Mouse (Mus musculus): ENCODE measurements around the gene Cachd1. TPM values are rescaled to one million over a fixed set of nuclear protein-coding genes. Genes with fewer than 3 reads are reported as not detected.

Cachd1 gene
- polyA plus RNA-seq, 1 experiment from 2014 or later, result 12.1 TPM

DNA sequence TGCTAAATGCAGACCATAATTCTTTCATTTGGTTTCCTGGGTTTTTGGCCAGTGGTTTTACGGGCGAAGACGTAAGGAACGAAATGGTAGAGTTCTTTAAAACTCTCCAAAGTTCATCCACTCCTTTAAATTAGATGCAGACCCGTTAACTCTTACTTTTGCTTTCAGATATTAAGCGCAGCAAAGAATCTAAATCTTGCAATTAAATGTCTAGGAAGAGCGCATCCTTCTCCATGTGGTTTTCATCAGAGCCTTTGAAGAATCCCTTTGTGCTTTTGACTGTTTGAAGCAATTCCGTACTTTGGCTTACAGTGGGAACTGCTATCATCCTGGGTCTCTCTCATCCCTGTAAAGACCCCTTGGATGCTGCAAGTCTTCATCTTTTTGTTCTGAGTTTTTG, 187.3 kb downstream of the Cachd1 start:
- 87% methylated on average over 8 of the region's 8 CpGs for WGBS
- no peaks in the 10 kb centered on the region; the same call in 1 of the 2 replicates for H3K36me3 ChIP-seq (ENCODE audit: control insufficient read depth, insufficient read depth, low read length)
- no peak overlapping the region for H3K9ac ChIP-seq (ENCODE audit: low read depth, low read length)
- H3K27me3 ChIP-seq (replicated peaks; ENCODE audit: control insufficient read depth, insufficient read depth, low read length), result no peaks in the 10 kb centered on the region
- ATAC-seq (replicated peaks; ENCODE audit: low FRiP score), result no peak
- no peaks in the 10 kb centered on the region for H3K4me1 ChIP-seq (replicated peaks; ENCODE audit: control insufficient read depth, insufficient read depth, low read length)
- no peak overlapping the region for H3K27ac ChIP-seq (ENCODE audit: low read depth, low read length)
- no peak for DNase-seq (ENCODE audit: low spot score)
- no peak overlapping the region for H3K4me3 ChIP-seq (ENCODE audit: low read depth, low read length)
- no peak overlapping the region for H3K4me2 ChIP-seq
- H3K9me3 ChIP-seq (ENCODE audit: control insufficient read depth, low read length), result no peaks in the 10 kb centered on the region

DNA sequence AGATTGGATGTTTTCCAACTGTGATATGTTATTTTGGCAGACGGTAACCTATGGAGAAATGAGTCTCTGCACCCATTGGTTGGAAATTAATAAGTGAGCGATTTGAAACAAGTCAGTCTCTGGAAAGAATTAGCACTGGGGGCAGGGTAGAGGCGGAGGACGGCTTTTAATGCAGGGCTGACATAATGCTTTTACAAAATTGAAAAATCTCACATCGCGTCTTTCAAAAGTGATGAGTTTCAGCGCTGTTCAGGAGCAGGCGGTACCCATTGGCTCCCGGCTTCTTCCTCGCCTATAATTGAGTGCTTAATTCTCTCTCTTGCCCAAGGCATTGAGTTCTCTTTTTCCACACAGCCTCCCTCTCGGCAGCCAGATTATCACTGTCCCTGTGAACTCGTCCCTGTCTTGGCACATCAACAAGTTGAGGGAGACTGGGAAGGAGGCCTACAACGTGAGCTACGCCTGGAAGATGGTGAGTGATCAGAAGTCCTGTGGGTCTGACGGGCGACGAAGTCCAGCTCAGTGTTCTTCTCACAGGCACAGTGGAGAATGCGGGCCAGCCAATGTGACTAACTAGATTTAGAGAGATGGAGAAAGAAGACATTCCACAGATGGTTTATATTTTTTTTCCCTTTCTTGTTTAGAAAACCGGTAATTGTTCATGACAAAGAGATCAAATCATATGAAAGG, 191.4 kb downstream of the Cachd1 start:
- no peaks in the 10 kb centered on the region for H3K4me1 ChIP-seq (replicated peaks; ENCODE audit: control insufficient read depth, insufficient read depth, low read length)
- H3K36me3 ChIP-seq (ENCODE audit: control insufficient read depth, insufficient read depth, low read length), result no peaks in the 10 kb centered on the region; the same call in 1 of the 2 replicates
- no peak overlapping the region for H3K4me3 ChIP-seq (ENCODE audit: low read depth, low read length)
- whole genome bisulfite sequencing, result 78% methylated on average over 19 of the region's 19 CpGs
- no peak overlapping the region for H3K27ac ChIP-seq (ENCODE audit: low read depth, low read length)
- no peaks in the 10 kb centered on the region for H3K27me3 ChIP-seq (replicated peaks; ENCODE audit: control insufficient read depth, insufficient read depth, low read length)
- no peak for DNase-seq (ENCODE audit: low spot score)
- ATAC-seq (replicated peaks; ENCODE audit: low FRiP score), result no peak
- no peak overlapping the region for H3K4me2 ChIP-seq
- H3K9me3 ChIP-seq (ENCODE audit: control insufficient read depth, low read length), result no peaks in the 10 kb centered on the region
- H3K9ac ChIP-seq (ENCODE audit: low read depth, low read length), result no peak overlapping the region

DNA sequence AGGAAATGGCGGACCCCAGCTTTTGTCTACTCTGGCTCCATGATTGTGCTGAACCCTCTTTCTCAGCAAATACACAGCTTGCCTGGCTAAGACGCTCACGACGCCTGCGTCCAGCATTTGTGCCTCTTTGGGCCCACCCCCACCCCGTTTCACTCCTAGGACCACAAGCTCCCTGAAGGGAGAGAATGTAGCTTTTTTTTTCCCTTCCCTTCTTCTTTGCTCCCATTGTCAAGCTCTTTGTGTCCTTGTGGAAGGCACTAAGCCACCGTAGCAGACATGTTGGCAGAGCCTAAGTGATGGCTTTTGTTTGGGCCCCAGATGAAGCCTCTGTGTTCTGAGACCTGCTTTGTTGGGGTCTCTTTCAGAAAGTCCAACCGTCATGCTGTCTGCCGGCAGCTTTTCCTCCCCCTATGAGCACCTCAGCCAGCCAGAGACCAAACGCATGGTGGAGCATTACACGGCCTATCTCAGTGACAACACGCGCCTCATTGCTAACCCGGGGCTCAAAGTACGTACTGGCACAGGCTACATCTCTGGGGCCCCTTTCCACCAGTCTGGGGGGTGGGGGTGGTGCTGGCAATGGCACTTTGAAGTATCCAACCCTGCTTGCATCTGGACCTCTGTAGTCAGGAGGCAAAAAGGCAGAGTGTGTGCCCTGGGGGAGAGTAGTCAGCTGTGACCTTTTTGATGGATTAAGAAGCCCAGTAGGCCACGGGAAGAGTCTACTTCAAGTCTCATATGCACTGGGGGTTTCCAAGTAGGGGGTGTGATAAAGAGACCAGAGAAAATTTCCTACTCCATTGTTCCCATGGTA, 197.4 kb downstream of the Cachd1 start:
- Histone ChIP-seq H3K27ac (ENCODE audit: low read depth, low read length) (no peak overlapping the region), H3K9me3 (ENCODE audit: control insufficient read depth, low read length) (no peaks in the 10 kb centered on the region), H3K9ac (ENCODE audit: low read depth, low read length) (no peak overlapping the region), H3K4me1 (replicated peaks; ENCODE audit: control insufficient read depth, insufficient read depth, low read length) (no peaks in the 10 kb centered on the region), H3K4me3 (ENCODE audit: low read depth, low read length) (no peak overlapping the region), H3K27me3 (replicated peaks; ENCODE audit: control insufficient read depth, insufficient read depth, low read length) (no peaks in the 10 kb centered on the region), H3K36me3 (ENCODE audit: control insufficient read depth, insufficient read depth, low read length) (no peaks in the 10 kb centered on the region), H3K4me2 (no peak overlapping the region)
- no peak for DNase-seq (ENCODE audit: low spot score)
- WGBS, result 90% methylated on average over 16 of the region's 16 CpGs
- ATAC-seq (replicated peaks; ENCODE audit: low FRiP score), result no peak

DNA sequence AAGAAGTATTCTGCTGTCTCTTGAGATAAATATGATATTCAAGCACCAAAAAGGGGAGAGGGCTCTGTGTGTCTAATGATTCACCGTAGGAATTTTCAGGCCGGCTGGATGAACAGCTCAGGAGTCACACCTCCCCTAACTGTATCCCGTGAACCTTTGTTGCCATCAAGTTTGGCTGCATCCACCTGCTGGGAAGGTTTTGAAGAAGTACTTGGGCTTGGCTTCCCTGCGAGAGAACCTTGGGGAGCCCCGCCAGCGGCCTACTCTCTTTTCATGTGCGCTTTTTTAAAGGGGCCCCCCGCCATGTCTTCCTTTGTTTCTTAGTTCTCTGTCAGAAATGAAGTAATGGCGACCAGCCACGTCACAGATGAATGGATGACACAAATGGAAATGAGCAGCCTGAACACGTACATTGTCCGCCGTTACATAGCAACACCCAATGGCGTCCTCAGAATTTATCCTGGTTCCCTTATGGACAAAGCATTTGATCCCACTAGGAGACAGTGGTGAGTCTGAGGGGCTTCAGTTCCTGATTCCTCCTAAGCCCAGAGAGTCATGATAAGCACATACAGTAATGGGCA, 198.1 kb downstream of the Cachd1 start:
- Histone ChIP-seq H3K4me1 (replicated peaks; ENCODE audit: control insufficient read depth, insufficient read depth, low read length) (no peaks in the 10 kb centered on the region), H3K36me3 (ENCODE audit: control insufficient read depth, insufficient read depth, low read length) (no peaks in the 10 kb centered on the region), H3K9me3 (ENCODE audit: control insufficient read depth, low read length) (no peaks in the 10 kb centered on the region), H3K27ac (ENCODE audit: low read depth, low read length) (no peak overlapping the region), H3K9ac (ENCODE audit: low read depth, low read length) (no peak overlapping the region), H3K27me3 (replicated peaks; ENCODE audit: control insufficient read depth, insufficient read depth, low read length) (no peaks in the 10 kb centered on the region), H3K4me3 (ENCODE audit: low read depth, low read length) (no peak overlapping the region), H3K4me2 (no peak overlapping the region)
- 91% methylated on average over 14 of the region's 14 CpGs for WGBS
- DNase-seq (ENCODE audit: low spot score), result no peak
- no peak for ATAC-seq (replicated peaks; ENCODE audit: low FRiP score)

DNA sequence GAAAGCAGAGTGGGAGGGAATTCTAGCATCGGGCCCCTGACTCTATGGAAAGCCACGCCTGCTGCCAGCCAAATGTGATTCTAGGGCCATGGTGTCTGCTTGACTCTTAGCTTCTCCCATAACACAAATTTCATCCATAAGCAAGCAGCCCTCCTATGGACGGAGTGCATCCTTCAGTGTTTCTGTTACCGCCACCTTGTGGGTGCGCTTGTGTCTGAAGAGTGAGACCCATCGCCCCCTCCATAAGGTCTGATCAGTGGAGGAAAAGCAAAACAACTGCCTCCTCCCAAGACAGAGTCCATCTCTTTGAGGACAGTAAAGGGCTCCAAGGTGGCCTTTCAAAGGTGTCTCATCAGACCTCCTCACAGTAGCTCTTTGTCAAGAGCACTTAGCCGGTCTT, 201.0 kb downstream of the Cachd1 start:
- WGBS, result 89% methylated on average over 7 of the region's 7 CpGs

DNA sequence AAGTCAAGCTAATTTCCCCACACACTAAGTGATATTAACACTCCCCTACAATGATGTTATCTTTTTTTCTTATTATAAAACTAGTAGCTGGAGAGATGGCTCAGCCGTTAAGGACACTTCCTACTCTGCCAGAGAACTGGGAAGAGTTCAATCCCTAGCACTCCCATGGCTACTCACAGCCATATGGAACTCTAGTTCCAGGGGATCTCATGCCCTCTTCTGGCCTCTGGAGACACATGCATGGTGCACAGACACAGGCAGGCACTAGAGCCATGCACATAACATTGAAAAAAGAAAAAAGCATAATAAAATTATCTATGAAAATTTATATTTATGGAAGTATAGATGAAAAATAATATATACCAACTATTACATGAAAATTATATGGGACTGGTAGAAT, 210.7 kb downstream of the Cachd1 start:
- Histone ChIP-seq H3K27ac (ENCODE audit: low read depth, low read length) (no peak overlapping the region), H3K4me1 (replicated peaks; ENCODE audit: control insufficient read depth, insufficient read depth, low read length) (peaks cover 1% of the 10 kb centered on the region; the same call in 1 of the 2 replicates), H3K4me2 (no peak overlapping the region), H3K36me3 (ENCODE audit: control insufficient read depth, insufficient read depth, low read length) (0 out of 2 replicates have a peak, but pooled peaks cover 2% of the 10 kb centered on the region), H3K9ac (ENCODE audit: low read depth, low read length) (no peak overlapping the region), H3K4me3 (ENCODE audit: low read depth, low read length) (no peak overlapping the region), H3K27me3 (replicated peaks; ENCODE audit: control insufficient read depth, insufficient read depth, low read length) (no peaks in the 10 kb centered on the region), H3K9me3 (ENCODE audit: control insufficient read depth, low read length) (no peaks in the 10 kb centered on the region)
- no peak for DNase-seq (ENCODE audit: low spot score)
- 74% methylated on average over 1 of the region's 1 CpGs for WGBS
- ATAC-seq (replicated peaks; ENCODE audit: low FRiP score), result no peak

More for the DNA sequence above, 201.0 kb downstream of the Cachd1 start:
- no peaks in the 10 kb centered on the region for H3K9me3 ChIP-seq (ENCODE audit: control insufficient read depth, low read length)
- ATAC-seq (replicated peaks; ENCODE audit: low FRiP score) (no peak), DNase-seq (ENCODE audit: low spot score) (no peak)
- no peak overlapping the region for H3K4me3 ChIP-seq (ENCODE audit: low read depth, low read length)
- no peaks in the 10 kb centered on the region for H3K4me1 ChIP-seq (replicated peaks; ENCODE audit: control insufficient read depth, insufficient read depth, low read length)
- H3K9ac ChIP-seq (ENCODE audit: low read depth, low read length), result no peak overlapping the region
- no peak overlapping the region for H3K4me2 ChIP-seq
- no peak overlapping the region for H3K27ac ChIP-seq (ENCODE audit: low read depth, low read length)
- H3K27me3 ChIP-seq (replicated peaks; ENCODE audit: control insufficient read depth, insufficient read depth, low read length), result no peaks in the 10 kb centered on the region
- H3K36me3 ChIP-seq (ENCODE audit: control insufficient read depth, insufficient read depth, low read length), result no peaks in the 10 kb centered on the region

DNA sequence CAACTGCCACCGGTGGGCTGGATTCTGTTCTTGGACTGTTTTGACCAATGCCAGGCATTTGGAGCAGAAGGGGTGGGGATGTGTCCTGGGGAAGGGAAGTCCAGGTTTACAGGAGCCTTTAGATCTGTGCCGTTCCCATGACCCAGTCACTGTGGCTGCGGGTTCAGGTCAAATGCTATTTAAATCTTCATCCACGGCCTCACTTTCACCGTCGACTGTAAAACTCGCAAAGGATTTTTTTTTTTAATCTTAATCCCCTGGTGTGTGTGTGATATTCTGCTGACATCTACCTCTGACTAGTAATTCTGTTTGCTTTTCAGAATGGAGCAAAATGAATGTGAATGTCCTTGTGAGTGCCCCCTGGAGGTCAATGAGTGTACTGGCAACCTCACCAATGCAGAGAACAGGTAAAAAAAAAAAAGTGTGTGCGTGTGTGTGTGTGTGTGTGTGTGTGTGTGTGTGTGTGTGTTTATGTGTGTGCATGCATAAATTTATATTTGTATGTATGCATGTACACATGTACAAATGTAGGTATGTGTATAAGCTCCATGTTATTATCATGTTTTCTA, 211.8 kb downstream of the Cachd1 start:
- peaks cover 12% of the 10 kb centered on the region for H3K4me1 ChIP-seq (replicated peaks; ENCODE audit: control insufficient read depth, insufficient read depth, low read length)
- no peak overlapping the region for H3K9ac ChIP-seq (ENCODE audit: low read depth, low read length)
- DNase-seq (ENCODE audit: low spot score), result no peak
- ATAC-seq (replicated peaks; ENCODE audit: low FRiP score), result no peak
- H3K4me2 ChIP-seq, result no peak overlapping the region
- WGBS, result 84% methylated on average over 8 of the region's 8 CpGs
- 0 out of 2 replicates have a peak, but pooled peaks cover 2% of the 10 kb centered on the region for H3K36me3 ChIP-seq (ENCODE audit: control insufficient read depth, insufficient read depth, low read length)
- no peaks in the 10 kb centered on the region for H3K27me3 ChIP-seq (replicated peaks; ENCODE audit: control insufficient read depth, insufficient read depth, low read length)
- no peak overlapping the region for H3K4me3 ChIP-seq (ENCODE audit: low read depth, low read length)
- no peaks in the 10 kb centered on the region for H3K9me3 ChIP-seq (ENCODE audit: control insufficient read depth, low read length)
- H3K27ac ChIP-seq (ENCODE audit: low read depth, low read length), result no peak overlapping the region

DNA sequence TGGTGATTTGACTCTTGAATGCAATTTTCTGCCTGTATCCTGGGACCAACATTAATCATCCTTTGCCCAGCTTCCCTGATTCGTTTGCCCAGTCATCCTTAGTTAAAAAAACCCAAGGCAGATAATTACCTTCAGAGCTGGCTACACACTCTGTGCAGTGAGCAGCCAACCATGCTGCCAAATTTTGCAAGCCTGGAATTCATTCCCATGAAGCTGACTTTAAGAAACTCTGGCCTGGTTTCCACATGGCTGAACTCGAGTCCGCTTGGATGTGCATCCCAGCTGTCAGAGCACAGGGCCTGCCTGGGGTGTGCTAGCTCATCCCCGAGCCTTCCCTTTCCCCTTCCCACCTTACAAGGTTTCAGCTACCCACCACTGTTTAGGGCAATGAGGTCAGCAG, 214.5 kb downstream of the Cachd1 start:
- DNase-seq (ENCODE audit: low spot score), result no peak
- H3K4me3 ChIP-seq (ENCODE audit: low read depth, low read length), result no peak overlapping the region
- ATAC-seq (replicated peaks; ENCODE audit: low FRiP score), result no peak
- no peak overlapping the region for H3K27ac ChIP-seq (ENCODE audit: low read depth, low read length)
- H3K9ac ChIP-seq (ENCODE audit: low read depth, low read length), result no peak overlapping the region
- 86% methylated on average over 4 of the region's 4 CpGs for WGBS
- H3K4me1 ChIP-seq (replicated peaks; ENCODE audit: control insufficient read depth, insufficient read depth, low read length), result peaks cover 15% of the 10 kb centered on the region
- no peaks in the 10 kb centered on the region for H3K9me3 ChIP-seq (ENCODE audit: control insufficient read depth, low read length)
- H3K36me3 ChIP-seq (ENCODE audit: control insufficient read depth, insufficient read depth, low read length), result 0 out of 2 replicates have a peak, but pooled peaks cover 2% of the 10 kb centered on the region
- H3K4me2 ChIP-seq, result no peak overlapping the region
- H3K27me3 ChIP-seq (replicated peaks; ENCODE audit: control insufficient read depth, insufficient read depth, low read length), result no peaks in the 10 kb centered on the region
